Mouse (Mus musculus) embryonic facial prominence, embryonic 11.5 days (tissue): ENCODE results near the gene Ap3b1. TPM values are rescaled to one million over a fixed set of nuclear protein-coding genes. Genes with fewer than 3 reads are reported as not detected.

Source experiments
- ATAC-seq: fragments of 200-750 bp; cut with Nextera tagmentation; replicated peaks from 2 replicates; pipeline ENCODE4 v1.8.0; 2017; ENCODE audit warnings: low read depth; ENCODE audit not compliant: insufficient number of reproducible peaks, low FRiP score, low TSS enrichment
- DNase-seq: peaks from one replicate; pipeline ENCODE4 v3.0.0-alpha.2; 2015; ENCODE audit warnings: low spot score
- H3K27ac ChIP-seq: fragments of 300-500 bp; sonication (generic); replicated peaks from 2 replicates; pipeline ENCODE4 v1.5.1; 2014; ENCODE audit warnings: mild to moderate bottlenecking, low read depth, low read length, control low read depth
- H3K27me3 ChIP-seq: fragments of 300-500 bp; sonication (generic); 2 replicates; pipeline ENCODE4 v1.6.1; 2014; ENCODE audit warnings: mild to moderate bottlenecking, low read length, moderate library complexity, mixed read lengths; ENCODE audit not compliant: control insufficient read depth, insufficient read depth
- H3K36me3 ChIP-seq: fragments of 300-500 bp; sonication (generic); replicated peaks from 2 replicates; pipeline ENCODE4 v1.6.1; 2014; ENCODE audit warnings: low read depth, mild to moderate bottlenecking, low read length, moderate library complexity, mixed read lengths; ENCODE audit not compliant: control insufficient read depth, insufficient read depth
- H3K4me1 ChIP-seq: fragments of 300-500 bp; sonication (generic); 2 replicates; pipeline ENCODE4 v1.6.1; 2014; ENCODE audit warnings: low read length, mixed read lengths; ENCODE audit not compliant: control insufficient read depth, insufficient read depth
- H3K4me2 ChIP-seq: fragments of 300-500 bp; sonication (generic); 2 replicates; pipeline ENCODE4 v1.6.1; 2014; ENCODE audit warnings: low read depth, mild to moderate bottlenecking, control low read depth, low read length, moderate library complexity
- H3K4me3 ChIP-seq: fragments of 300-500 bp; sonication (generic); 2 replicates; pipeline ENCODE4 v1.5.1; 2014; ENCODE audit warnings: low read depth, low read length, control low read depth
- H3K9ac ChIP-seq: fragments of 300-500 bp; sonication (generic); replicated peaks from 2 replicates; pipeline ENCODE4 v1.6.1; 2014; ENCODE audit warnings: mild to moderate bottlenecking, control low read depth, low read length
- H3K9me3 ChIP-seq: fragments of 300-500 bp; sonication (generic); replicated peaks from 2 replicates; pipeline ENCODE4 v1.6.1; 2016; ENCODE audit warnings: mild to moderate bottlenecking, low read length, inconsistent platforms, mixed read lengths; ENCODE audit not compliant: control insufficient read depth
- WGBS: fragments of 180-500 bp; shearing (Covaris S2); extraction: QIAGEN DNeasy Blood & Tissue Kit; methylation state at CpG from one replicate; pipeline ENCODE4 v1.1.7; 2014; 5-methylcytosine and 5-hydroxymethylcytosine counted together
- polyA plus RNA-seq: library from polyadenylated mRNA; unstranded; fragments of >200 nt; fragmentation: Nextera tagmentation; extraction: Ambion mirVana; gene quantifications from 2 replicates; pipeline ENCODE4 v1.2.1, GENCODE M21; 2014

Ap3b1 gene
- polyA plus RNA-seq, 1 experiment from 2014 or later: 43.4 TPM

DNA sequence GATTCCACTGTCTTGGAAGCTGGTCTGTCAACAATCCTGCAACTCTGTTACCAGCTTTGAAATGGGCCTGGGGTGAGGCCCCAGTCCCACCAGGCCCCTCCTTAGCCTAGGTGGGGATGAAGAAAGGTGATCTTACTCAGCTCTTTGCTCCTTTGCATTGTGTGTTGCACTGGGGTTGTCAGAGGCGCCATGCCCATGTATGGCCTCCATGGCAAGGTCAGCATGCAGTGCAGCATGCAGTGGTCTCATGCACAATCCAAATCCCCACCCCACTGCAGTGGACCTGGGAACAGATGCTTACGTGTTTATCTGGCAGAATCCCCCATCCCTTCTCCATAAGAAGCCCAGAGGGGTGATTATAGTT lies 218.4 kb downstream of the Ap3b1 start:
- Histone ChIP-seq H3K9me3 (no peaks in the 10 kb centered on the region), H3K27me3 (peaks cover 17% of the 10 kb centered on the region), H3K4me1 (peaks cover 4% of the 10 kb centered on the region; the same call in 1 of the 2 replicates), H3K36me3 (no peaks in the 10 kb centered on the region), H3K27ac (no peak overlapping the region), H3K4me2 (no peak overlapping the region), H3K4me3 (no peak overlapping the region), H3K9ac (no peak overlapping the region)
- DNase-seq: no peak
- 0 out of 2 replicates have a peak, but pooled peaks have one; percentile 34 for ATAC-seq
- WGBS: 49% methylated on average over 2 of the region's 2 CpGs

DNA sequence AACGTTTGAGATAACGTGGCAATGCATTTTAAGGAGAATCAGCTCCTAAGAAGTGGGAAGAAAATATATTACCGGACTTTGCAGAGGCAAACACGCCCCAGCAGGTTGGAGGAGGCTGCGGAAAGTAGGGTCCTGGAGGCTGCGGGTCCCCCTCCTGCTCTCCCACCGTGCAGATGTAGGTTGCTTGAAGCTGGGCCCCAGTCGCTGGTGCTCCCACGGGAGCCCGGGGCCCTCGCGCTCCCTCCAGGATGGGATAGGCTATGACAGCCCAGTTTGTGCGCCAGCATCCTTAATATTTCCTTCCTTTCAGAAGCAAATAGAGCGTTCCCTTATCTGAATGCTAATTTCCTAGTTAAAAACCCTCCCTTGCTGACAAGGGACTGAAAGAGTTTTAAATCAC lies 236.5 kb downstream of the Ap3b1 start:
- ATAC-seq (no peak), DNase-seq (no peak)

GRCm38 (mm10) chr13:94595701-94596361 lies 237.1 kb downstream of the Ap3b1 start:
- DNase-seq (peak; percentile 30), ATAC-seq (no peak)
- under 1% methylated on average over 38 of the region's 38 CpGs for WGBS
- Histone ChIP-seq H3K9ac (peak overlapping the region; percentile 8; the same call in 1 of the 2 replicates), H3K27ac (no peak overlapping the region), H3K4me2 (peak overlapping the region; percentile 60), H3K36me3 (no peaks in the 10 kb centered on the region), H3K9me3 (no peaks in the 10 kb centered on the region), H3K4me3 (peak overlapping the region; percentile 30), H3K4me1 (0 out of 2 replicates have a peak, but pooled peaks cover 4% of the 10 kb centered on the region), H3K27me3 (peaks cover 22% of the 10 kb centered on the region)

More for the DNA sequence above, 236.5 kb downstream of the Ap3b1 start:
- Histone ChIP-seq H3K27me3 (peaks cover 22% of the 10 kb centered on the region), H3K4me1 (0 out of 2 replicates have a peak, but pooled peaks cover 4% of the 10 kb centered on the region), H3K27ac (no peak overlapping the region), H3K4me3 (no peak overlapping the region), H3K9ac (no peak overlapping the region), H3K9me3 (no peaks in the 10 kb centered on the region), H3K4me2 (no peak overlapping the region; the same call in 1 of the 2 replicates), H3K36me3 (no peaks in the 10 kb centered on the region)
- WGBS: 7% methylated on average over 14 of the region's 14 CpGs

DNA sequence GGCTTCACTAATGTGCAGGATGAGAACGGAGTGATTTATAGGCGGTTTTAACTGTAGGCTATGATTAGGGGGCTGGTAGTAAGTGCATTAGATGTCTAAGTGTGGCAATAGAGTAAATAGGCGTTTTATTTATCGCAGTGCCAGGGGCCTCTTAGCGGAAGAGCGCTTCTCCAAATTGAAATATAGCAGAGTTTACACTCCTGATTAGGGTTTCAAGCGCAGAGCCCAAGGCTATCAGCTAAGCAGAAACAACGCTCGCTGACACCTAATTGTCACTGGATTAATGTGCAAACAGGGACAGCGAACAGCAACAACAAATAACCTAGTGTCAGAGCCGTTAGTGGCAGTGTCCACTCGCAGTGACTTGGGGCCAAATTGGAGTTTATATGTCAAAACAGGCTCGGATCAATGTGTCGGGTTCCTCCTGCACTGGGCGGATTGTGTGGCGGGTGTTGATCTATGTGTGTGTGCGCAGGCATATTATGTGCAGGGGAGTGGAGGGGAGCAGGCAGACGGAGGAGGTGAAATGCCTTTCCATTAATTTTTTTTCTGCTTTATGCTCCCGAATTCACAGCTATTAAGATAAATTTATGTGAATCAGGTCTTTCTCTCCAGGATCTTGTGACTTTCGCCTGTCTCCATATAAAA lies 237.8 kb downstream of the Ap3b1 start:
- Histone ChIP-seq H3K4me3 (peak overlapping the region; percentile 30; the same call in 1 of the 2 replicates), H3K4me1 (0 out of 2 replicates have a peak, but pooled peaks cover 4% of the 10 kb centered on the region), H3K36me3 (no peaks in the 10 kb centered on the region), H3K9me3 (no peaks in the 10 kb centered on the region), H3K9ac (no peak overlapping the region), H3K27me3 (peaks cover 22% of the 10 kb centered on the region), H3K4me2 (peak overlapping the region; percentile 60), H3K27ac (no peak overlapping the region)
- ATAC-seq: no peak
- DNase-seq: no peak
- WGBS: 12% methylated on average over 20 of the region's 20 CpGs

DNA sequence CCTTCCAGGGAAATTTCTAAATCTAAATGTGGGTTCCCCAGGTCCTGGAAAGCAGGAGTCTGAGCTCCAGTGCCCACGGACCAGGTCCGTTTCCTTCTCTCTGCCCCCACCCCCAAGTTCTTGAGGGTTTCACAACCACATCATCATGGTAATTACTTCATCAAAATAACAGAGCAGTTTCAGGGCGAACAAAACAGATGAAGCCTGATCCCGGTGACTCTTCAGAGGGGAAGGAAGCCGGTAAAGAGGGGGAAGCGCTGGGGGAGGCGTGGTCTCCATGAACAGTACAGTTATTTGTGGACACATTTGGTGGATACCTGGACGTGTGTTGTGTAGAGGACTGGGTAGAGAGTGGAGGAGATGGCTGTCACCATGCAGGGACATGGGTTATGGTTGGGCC lies 241.0 kb downstream of the Ap3b1 start:
- no peak overlapping the region for H3K4me2 ChIP-seq
- no peaks in the 10 kb centered on the region for H3K36me3 ChIP-seq
- H3K4me3 ChIP-seq: no peak overlapping the region
- ATAC-seq: no peak
- 53% methylated on average over 8 of the region's 8 CpGs for WGBS
- no peak overlapping the region for H3K9ac ChIP-seq
- DNase-seq: no peak
- H3K4me1 ChIP-seq: 0 out of 2 replicates have a peak, but pooled peaks cover 4% of the 10 kb centered on the region
- H3K9me3 ChIP-seq: no peaks in the 10 kb centered on the region
- H3K27me3 ChIP-seq: peaks cover 14% of the 10 kb centered on the region
- no peak overlapping the region for H3K27ac ChIP-seq

DNA sequence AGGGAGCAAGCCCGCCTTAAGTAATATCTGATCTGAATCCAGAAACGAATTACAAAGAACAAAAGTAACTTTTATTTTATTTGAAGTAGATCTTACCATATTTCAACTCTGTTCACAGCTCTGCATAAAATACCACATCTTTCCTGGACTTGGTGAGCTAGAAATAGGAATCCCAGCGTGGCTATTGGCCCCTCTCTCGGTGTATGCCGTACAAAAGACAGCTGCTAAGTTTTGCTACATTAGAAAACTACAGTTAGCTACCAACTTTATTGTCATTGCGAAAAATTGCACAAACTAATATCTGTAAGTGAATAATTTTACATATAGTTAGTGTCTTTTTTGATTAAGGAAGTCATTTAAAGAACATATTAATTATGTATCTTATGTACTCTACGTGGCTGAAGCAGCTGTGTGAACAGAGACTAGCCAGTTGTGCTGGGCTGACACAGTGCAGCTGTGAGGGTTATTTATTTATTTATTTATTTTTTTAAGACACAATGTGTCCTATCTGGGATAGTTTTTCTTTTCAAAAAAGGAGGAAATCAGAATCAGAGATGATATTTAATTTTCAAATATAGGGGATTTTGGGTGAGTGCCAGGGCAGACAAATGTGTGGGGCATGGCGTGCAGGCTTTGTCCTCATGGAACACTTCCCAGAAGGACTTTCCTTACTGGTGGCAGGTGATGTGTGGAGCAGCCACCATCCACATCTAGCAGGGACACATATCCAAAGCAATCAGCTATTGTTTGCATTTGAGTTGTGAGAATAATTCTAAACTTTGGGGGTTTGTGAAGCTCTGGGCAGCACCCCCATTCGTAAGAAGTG lies 248.5 kb downstream of the Ap3b1 start:
- H3K4me3 ChIP-seq: no peak overlapping the region
- H3K27me3 ChIP-seq: no peaks in the 10 kb centered on the region
- no peaks in the 10 kb centered on the region for H3K9me3 ChIP-seq
- ATAC-seq (no peak), DNase-seq (no peak)
- H3K9ac ChIP-seq: no peak overlapping the region
- no peak overlapping the region for H3K27ac ChIP-seq
- 77% methylated on average over 9 of the region's 9 CpGs for WGBS
- no peak overlapping the region for H3K4me2 ChIP-seq
- H3K36me3 ChIP-seq: no peaks in the 10 kb centered on the region
- H3K4me1 ChIP-seq: peaks cover 5% of the 10 kb centered on the region; the same call in 1 of the 2 replicates

DNA sequence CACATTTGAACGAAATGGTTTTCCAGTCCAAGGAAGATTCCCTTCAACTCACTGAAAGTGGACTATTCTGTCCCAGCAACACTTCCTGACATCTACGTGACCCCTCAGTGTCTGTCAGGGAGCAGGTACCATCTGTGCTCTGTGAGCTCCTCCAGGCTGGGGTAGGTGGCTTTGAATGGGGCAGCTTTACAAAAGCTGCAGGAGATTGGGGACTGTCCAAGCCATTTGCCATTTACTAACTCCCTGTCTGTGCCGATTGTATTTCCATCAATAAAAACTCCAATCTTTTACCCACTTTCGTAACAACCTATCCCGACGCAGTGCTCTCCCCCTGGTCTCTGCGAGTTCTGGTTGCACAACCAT lies 249.1 kb downstream of the Ap3b1 start:
- no peaks in the 10 kb centered on the region for H3K36me3 ChIP-seq
- DNase-seq (no peak), ATAC-seq (no peak)
- no peak overlapping the region for H3K4me2 ChIP-seq
- H3K9ac ChIP-seq: no peak overlapping the region
- no peak overlapping the region for H3K4me3 ChIP-seq
- H3K27ac ChIP-seq: no peak overlapping the region
- peaks cover 5% of the 10 kb centered on the region; the same call in 1 of the 2 replicates for H3K4me1 ChIP-seq
- no peaks in the 10 kb centered on the region for H3K9me3 ChIP-seq
- no peaks in the 10 kb centered on the region for H3K27me3 ChIP-seq
- 43% methylated on average over 7 of the region's 7 CpGs for WGBS
